Mouse (Mus musculus) layer of hippocampus, adult 18-20 months (tissue): Measurements from ENCODE around the gene Cpsf4. TPM values are rescaled to one million over a fixed set of nuclear protein-coding genes. Genes with fewer than 3 reads are reported as not detected.
A peak's percentile ranks its signal among the peaks of the same experiment; 100 is the strongest.
"Not testable (repeated sequence)": the region's sequence is repeated elsewhere in the genome, so short reads cannot be mapped to it uniquely, and the experiment has no call there.

Source experiments
- DNase-seq, 2 experiments: peaks; one replicate each; pipeline ENCODE4 v3.0.0; 2022; ENCODE audit warnings: low spot score in 2 of 2
- long read RNA-seq: library from polyadenylated mRNA; stranded (forward); transcript quantifications from one replicate; pipeline ENCODE4 v2.0.0, GENCODE M21; 2021
- total RNA-seq, 2 experiments: library from RNA; stranded (reverse); gene quantifications; 2 replicates each; pipeline ENCODE4 v1.2.3; 2021

Cpsf4 gene
- 10 to 100 TPM; 23.5 to 23.8 TPM for total RNA-seq
- long read RNA-seq, transcript Cpsf4-202 (8 exons, 1,756 nt): major isoform, 5 of 22 reads
- long read RNA-seq, partial matches to known transcripts: 4 of 22 reads
- long read RNA-seq, other reads (novel, unspliced or antisense): 9 of 22 reads

DNA sequence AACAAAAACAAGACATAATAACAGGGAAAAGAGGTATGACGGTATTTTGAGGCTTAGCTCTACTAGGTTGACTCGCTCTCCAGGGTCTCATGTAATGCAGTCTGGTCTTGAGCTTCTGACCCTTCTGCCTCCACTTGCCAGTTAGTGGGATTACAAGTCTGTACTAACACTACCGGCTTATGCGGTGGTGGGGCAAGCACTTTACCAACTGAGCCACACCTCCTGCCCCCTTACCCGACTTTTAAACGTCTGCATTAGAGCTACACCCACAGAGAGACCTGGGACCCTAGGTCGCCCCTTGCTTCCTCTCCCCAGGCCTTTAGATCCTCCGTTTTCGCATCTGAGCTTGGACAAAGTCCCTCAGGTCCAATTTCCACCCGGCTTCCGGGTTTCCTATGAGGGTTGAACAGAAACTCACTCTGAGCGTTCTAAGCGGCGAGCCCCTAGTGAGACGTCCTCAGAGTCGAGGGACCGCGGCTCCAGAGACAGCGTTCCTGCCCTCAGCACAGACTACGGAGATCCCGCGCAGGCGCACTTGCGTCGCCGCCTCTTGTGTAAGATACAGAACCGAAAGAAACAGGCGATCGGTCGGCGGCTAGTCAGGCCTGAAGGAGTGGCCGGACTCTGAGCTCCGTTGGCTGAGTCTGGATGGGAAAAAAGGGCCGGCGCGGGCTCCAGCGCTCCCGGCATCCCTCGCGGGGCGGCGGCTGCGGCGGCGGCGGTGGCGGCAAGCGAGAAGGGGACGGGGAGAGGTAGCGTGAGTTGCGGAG, at the start of gene Cpsf4, which contains the start of gene Ptcd1:
TSS of gene Cpsf4 (plus strand) at position 678 of the 770 bp plus-strand sequence.
TSS of gene Ptcd1 (minus strand) at position 573 of the 770 bp plus-strand sequence.
- peak; percentile 98 to 100 for DNase-seq

DNA sequence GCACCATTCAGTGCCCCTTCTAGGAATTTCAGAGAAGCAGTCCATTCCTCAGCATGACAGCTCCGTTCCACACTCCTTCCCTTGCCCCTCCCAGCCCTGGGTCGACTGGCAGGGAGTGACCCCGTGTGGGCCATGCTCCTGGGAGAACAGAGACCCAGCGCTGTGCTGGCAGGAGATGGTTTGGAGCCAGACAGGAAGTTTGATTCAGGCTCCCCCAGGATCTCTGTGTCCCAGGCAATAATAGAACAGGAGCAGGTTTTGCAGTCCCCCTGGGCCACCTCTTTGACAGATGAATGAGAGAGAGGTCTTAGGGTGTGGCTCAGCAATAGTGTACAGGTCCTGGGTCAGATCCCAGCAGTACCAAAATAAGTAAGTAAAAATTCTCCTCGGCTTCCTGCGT, 49.0 kb upstream of the Cpsf4 start:
- no peak for DNase-seq

- no peak for DNase-seq
Measured at GRCm38 (mm10) chr5:145118461-145118860, 48.6 kb upstream of the Cpsf4 start.

DNA sequence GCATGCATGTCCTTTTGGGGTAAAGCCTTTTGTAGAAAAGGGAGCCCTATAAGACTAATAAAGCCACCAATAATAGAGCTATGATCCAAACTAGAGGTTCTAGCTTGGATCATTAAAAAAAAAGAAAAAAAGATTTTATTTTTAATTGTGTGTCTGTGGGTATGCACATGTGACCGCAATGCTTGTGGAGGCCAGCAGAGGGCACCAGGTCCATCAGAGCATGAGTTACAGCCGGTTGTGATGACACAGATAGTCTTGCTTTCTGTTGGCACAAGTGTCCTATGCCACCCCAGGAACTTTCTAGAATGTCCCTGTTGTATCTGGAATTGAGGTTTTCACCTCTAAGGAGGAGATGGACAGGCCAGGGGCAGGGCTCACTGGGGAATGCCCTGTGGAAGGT, 47.6 kb upstream of the Cpsf4 start:
- no peak for DNase-seq

GRCm38 (mm10) chr5:145120921-145121320, 46.1 kb upstream of the Cpsf4 start:
- DNase-seq: no peak

GRCm38 (mm10) chr5:145123396-145123795, 43.6 kb upstream of the Cpsf4 start:
- DNase-seq: no peak

DNA sequence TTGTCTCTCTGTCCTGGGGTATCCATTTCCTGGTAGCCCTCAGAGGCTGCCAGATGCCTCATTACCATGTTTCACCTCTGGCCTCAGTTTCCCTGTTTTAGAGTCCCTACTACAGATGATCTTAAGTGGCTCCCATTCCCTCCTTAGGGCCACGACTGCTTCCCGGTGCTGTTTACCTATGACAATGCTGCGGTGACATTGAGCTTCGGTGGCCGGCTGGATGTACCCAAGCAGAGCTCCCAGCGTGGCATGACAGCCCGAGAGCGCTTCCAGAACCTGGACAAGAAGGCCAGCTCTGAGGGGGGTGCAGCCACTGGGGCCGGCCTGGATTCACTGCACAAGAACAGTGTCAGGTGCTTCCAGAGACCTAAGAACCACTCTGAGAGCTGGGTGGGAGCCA, 40.4 kb upstream of the Cpsf4 start:
- DNase-seq: no peak

- no peak for DNase-seq
Measured at GRCm38 (mm10) chr5:145129124-145129523, 37.9 kb upstream of the Cpsf4 start.

GRCm38 (mm10) chr5:145129773-145130172, 37.2 kb upstream of the Cpsf4 start:
- DNase-seq: not testable (repeated sequence)

DNA sequence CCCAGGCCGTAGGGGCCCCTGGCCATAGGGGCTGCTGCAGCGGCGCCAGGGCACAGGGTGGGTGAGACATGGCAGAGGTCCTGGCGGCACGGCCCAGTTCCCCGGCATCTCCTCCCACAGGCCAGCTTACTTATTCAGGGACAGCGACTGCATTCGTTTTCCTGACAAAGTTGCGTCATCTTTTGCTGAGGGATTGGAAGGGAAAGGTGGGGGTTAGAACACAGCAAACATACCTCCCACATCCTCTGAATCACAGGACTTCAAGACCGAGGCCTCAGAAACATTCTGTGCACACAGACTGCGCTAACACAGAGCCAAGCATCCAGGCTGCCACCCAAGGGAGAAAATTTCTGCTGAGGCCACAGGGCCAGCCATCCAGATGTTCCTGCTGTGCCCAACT, 36.8 kb upstream of the Cpsf4 start:
- DNase-seq: peak; percentile 70 to 82

- DNase-seq: no peak
Measured at GRCm38 (mm10) chr5:145130995-145131394, 36.0 kb upstream of the Cpsf4 start.

GRCm38 (mm10) chr5:145133275-145133674, 33.7 kb upstream of the Cpsf4 start:
- DNase-seq: not testable (repeated sequence)

DNA sequence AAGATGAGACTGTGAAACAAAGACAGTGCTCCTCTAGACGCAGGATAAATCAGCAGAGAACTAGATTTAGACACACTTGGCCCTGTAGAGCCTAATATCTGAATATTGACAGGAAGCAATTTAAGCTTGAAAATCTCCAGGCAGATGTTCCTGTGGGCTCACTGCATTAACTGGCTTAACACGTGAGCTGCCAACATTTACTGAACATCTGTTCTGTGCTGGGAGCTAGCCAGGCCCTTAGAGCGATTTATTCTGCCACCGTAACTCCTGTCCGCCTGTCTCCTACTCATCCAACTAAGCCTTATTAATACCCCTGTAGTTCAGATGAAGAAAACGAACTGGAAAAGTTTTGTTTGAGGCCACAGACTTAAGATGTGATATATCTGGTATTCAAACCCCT, 28.2 kb upstream of the Cpsf4 start:
- DNase-seq: no peak

GRCm38 (mm10) chr5:145139571-145140519, 27.2 kb upstream of the Cpsf4 start, which contains the start of the genes Pdap1 and Bud31:
TSS of gene Pdap1 (minus strand) at chr5:145140238.
TSS of gene Bud31 (plus strand) at chr5:145140362.
- DNase-seq: peak; percentile 96 to 97

GRCm38 (mm10) chr5:145140611-145141010, 26.4 kb upstream of the Cpsf4 start:
- no peak for DNase-seq

DNA sequence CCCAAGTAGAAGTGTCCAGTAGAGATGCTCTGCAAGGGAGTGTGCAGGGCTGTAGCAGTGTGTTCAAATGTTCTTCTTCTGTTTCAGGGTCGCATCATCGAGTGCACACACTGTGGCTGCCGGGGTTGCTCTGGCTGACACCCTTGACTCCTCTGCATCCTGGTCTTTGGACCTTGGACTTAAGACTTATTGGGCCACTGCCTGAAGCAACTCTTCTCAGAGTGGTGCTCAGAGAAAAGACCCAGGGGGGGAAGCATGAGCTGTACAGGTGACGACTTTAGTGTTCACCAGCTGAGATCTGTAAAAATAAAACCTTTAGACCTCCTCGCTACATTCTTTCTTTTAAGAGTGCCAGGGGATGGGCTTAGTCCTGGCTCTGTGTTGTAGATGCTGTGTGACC, 19.3 kb upstream of the Cpsf4 start:
- DNase-seq: no peak

DNA sequence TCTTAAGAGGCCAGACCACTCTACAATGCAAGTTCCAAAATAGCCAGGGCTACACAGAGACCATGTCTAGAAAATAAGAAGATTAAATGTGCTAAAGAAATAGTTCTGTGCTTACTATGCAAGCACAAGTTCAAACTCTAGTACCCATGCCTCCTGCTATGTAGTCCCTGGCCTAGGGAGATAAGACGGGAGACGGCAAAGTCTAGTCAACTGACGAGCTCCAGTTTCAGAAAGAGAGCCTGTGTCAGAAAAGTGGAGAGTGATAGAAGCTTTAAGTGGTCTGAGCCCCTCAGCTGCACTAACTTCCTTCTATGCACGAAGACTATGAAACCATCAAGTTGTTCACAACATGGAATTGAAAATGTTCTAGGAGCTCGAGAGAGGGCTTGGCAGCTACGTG, 17.7 kb upstream of the Cpsf4 start:
- DNase-seq: no peak

- DNase-seq: no peak
Measured at GRCm38 (mm10) chr5:145152690-145153089, 14.3 kb upstream of the Cpsf4 start.

DNA sequence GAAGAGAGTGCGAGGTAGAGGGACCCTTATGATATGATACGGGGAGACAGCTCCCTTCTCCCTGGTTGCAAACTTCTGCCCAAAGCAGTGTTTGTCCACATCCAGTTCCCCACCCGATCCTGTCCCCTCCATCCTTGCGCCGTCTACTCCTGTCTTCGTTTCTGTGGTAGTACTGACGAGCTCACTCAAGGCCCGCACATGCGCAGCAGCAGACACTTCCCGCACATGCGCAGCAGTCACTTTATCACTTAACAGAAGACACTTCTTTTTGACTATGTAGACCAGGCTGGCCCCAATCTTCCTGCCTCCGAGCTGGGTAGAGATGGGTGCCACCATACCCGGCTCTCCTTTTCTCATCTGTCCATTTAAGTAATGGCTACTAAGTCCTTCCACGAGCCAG, 5.7 kb upstream of the Cpsf4 start:
- DNase-seq: no peak

DNA sequence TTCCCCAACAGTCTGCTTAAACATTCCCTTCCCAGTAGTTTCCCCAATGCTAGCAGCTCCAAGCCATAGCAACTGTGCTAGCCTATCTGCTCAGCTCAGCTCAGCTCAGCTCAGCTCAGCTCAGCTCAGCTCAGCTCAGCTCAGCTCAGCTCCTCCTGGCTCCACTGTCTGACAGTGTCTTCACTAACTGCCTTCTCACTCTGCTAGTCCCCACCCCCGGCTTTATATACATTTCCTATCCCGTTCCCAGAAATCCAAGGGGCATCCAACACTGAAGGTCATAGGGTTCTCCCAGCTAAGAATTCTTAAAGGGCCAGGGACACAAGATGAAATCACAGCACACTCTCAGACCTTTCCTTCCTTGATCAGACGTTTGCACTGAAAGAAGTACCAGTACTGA, 2.3 kb upstream of the Cpsf4 start:
- peak in 1 of 2 experiments; percentile 30 for DNase-seq

DNA sequence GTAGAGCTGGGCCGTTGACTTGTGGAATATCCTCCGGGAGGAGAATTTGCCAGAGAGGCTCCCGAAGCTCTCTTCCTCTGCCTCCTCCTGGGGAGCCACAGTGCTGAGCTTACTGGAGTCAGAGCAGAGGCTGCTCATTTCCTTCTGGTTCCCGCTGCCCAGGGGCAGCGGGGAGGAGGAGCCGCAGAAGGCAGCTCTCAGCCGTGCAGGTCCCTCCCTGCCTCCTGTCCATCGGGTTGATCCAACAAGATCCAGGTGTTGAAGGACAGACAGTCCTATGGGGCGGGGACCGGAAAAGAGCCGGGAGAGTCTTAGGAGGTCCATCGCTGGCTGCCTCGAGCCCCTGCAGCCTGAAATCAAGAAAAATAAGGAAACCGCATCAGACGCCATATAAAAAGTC, 1.8 kb upstream of the Cpsf4 start:
- DNase-seq: no peak

- no peak for DNase-seq
Measured at GRCm38 (mm10) chr5:145167306-145167661, 271 bp downstream of the Cpsf4 start.
